Mouse (Mus musculus) lung, embryonic 15.5 days (tissue): ENCODE results near the gene Dusp27. TPM values are rescaled to one million over a fixed set of nuclear protein-coding genes. Genes with fewer than 3 reads are reported as not detected.

Experiments used
- ATAC-seq: fragments of 200-750 bp; cut with Nextera tagmentation; 2 replicates; pipeline ENCODE4 v1.8.0; 2017; ENCODE audit warnings: moderate number of reproducible peaks, borderline replicate concordance; ENCODE audit not compliant: low FRiP score, low TSS enrichment; ENCODE audit errors: extremely low read depth
- H3K27ac ChIP-seq: fragments of 300-500 bp; sonication (generic); 2 replicates; pipeline ENCODE4 v1.5.1; 2015; ENCODE audit warnings: moderate library complexity, mild to moderate bottlenecking, inconsistent platforms
- H3K27me3 ChIP-seq: fragments of 300-500 bp; sonication (generic); 2 replicates; pipeline ENCODE4 v1.6.1; 2015; ENCODE audit warnings: inconsistent platforms
- H3K36me3 ChIP-seq: fragments of 300-500 bp; sonication (generic); 2 replicates; pipeline ENCODE4 v1.6.1; 2015; ENCODE audit warnings: inconsistent platforms
- H3K4me1 ChIP-seq: fragments of 300-500 bp; sonication (generic); 2 replicates; pipeline ENCODE4 v1.6.1; 2015; ENCODE audit warnings: inconsistent platforms
- H3K4me2 ChIP-seq: fragments of 300-500 bp; sonication (generic); 2 replicates; pipeline ENCODE4 v1.6.1; 2015; ENCODE audit warnings: inconsistent platforms, mild to moderate bottlenecking, moderate library complexity
- H3K4me3 ChIP-seq: fragments of 300-500 bp; sonication (generic); 2 replicates; pipeline ENCODE4 v1.5.1; 2015; ENCODE audit warnings: mild to moderate bottlenecking, inconsistent platforms
- H3K9ac ChIP-seq: fragments of 300-500 bp; sonication (generic); 2 replicates; pipeline ENCODE4 v1.6.1; 2015; ENCODE audit warnings: inconsistent platforms
- H3K9me3 ChIP-seq: fragments of 300-500 bp; sonication (generic); 2 replicates; pipeline ENCODE4 v1.6.1; 2016; ENCODE audit warnings: inconsistent platforms
- WGBS: fragments of 180-500 bp; shearing (Covaris S2); methylation state at CpG from one replicate; pipeline ENCODE4 v1.1.7; 2015; 5-methylcytosine and 5-hydroxymethylcytosine counted together
- polyA plus RNA-seq: library from polyadenylated mRNA; unstranded; fragments of >200 nt; fragmentation: Nextera tagmentation; extraction: Ambion mirVana; gene quantifications from 2 replicates; pipeline ENCODE4 v1.2.1, GENCODE M21; 2015

Dusp27 gene
- polyA plus RNA-seq, 1 experiment from 2014 or later = 4.5 TPM

DNA sequence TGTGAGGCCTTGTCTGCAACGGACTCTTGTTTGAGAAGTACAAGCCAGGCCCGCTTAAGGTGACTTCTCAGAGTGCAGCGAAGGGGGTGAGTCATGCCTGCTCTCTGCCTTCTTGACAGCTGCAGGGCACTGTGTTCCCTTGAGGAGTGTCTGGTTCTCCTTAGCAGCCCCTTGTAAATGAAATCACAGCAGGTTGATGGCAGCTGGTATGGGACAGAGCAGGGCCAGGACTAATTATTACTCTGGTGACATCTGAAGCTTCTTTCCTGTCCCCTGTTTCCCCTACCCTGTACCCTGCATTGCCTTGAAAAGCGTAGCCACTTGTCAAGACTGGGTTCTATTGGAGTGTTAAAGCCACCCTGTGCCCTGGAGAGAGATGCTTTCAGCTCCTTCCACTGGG, 38.0 kb downstream of the Dusp27 start:
- peak; percentile 49; the same call in 1 of the 2 replicates for ATAC-seq
- no peaks in the 10 kb centered on the region for H3K9me3 ChIP-seq
- H3K27me3 ChIP-seq = no peaks in the 10 kb centered on the region
- H3K9ac ChIP-seq = no peak overlapping the region
- H3K36me3 ChIP-seq = no peaks in the 10 kb centered on the region
- WGBS = 44% methylated on average over 4 of the region's 4 CpGs
- H3K4me2 ChIP-seq = no peak overlapping the region
- H3K4me1 ChIP-seq = no peaks in the 10 kb centered on the region
- H3K27ac ChIP-seq = no peak overlapping the region
- H3K4me3 ChIP-seq = no peak overlapping the region

GRCm38 (mm10) chr1:166089337-166089736, 38.4 kb downstream of the Dusp27 start:
- no peak overlapping the region for H3K9ac ChIP-seq
- H3K36me3 ChIP-seq = no peaks in the 10 kb centered on the region

GRCm38 (mm10) chr1:166088446-166089170, 39.1 kb downstream of the Dusp27 start:
- Histone ChIP-seq H3K27me3 (no peaks in the 10 kb centered on the region), H3K36me3 (no peaks in the 10 kb centered on the region), H3K4me1 (no peaks in the 10 kb centered on the region), H3K4me2 (no peak overlapping the region), H3K4me3 (no peak overlapping the region), H3K9ac (no peak overlapping the region), H3K9me3 (no peaks in the 10 kb centered on the region), H3K27ac (no peak overlapping the region)
- no peak for ATAC-seq
- WGBS = 73% methylated on average over 19 of the region's 19 CpGs

More at GRCm38 (mm10) chr1:166089337-166089736, 38.4 kb downstream of the Dusp27 start:
- Histone ChIP-seq H3K4me1 (no peaks in the 10 kb centered on the region), H3K4me3 (no peak overlapping the region), H3K27me3 (no peaks in the 10 kb centered on the region), H3K4me2 (no peak overlapping the region), H3K9me3 (no peaks in the 10 kb centered on the region), H3K27ac (no peak overlapping the region)
- ATAC-seq = no peak
- WGBS = 56% methylated on average over 3 of the region's 3 CpGs

DNA sequence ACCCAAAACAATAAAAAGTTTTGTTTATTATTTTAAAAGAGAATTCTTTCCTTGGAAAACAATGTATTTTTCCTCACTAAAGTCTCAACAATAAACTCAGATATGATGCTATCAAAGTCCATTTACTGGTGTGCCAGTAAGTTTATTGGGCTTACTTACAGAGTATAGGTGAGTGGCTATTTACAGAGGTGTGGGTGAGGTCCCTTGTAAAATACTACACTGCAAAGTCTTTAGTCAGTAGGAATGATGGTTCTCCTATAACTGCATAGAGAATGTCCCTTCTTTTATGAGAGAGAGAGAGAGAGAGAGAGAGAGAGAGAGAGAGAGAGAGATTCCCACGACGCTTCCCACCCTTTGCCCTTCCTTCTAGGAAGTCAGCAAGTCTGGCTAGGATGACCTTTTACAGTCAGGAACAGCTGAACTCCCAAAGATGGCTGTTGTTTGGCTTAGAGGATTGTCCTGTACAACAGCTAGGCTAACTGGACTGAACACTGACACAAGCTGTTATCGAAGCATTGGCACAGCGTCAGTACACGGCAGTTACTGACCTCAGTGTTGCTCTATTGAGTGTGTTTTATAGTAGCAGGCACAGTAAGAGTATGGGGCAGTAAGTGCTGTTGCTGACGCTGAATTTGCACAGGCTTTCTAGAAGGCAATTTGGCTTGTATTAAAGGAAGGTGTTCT, 50.5 kb downstream of the Dusp27 start:
- no peaks in the 10 kb centered on the region for H3K27me3 ChIP-seq
- H3K4me2 ChIP-seq = no peak overlapping the region
- no peaks in the 10 kb centered on the region for H3K36me3 ChIP-seq
- H3K9ac ChIP-seq = no peak overlapping the region
- H3K4me1 ChIP-seq = no peaks in the 10 kb centered on the region
- no peaks in the 10 kb centered on the region for H3K9me3 ChIP-seq
- WGBS = 56% methylated on average over 6 of the region's 6 CpGs
- H3K4me3 ChIP-seq = no peak overlapping the region
- no peak for ATAC-seq
- H3K27ac ChIP-seq = no peak overlapping the region

GRCm38 (mm10) chr1:166067856-166068440, 59.8 kb downstream of the Dusp27 start:
- Histone ChIP-seq H3K4me3 (no peak overlapping the region), H3K4me1 (no peaks in the 10 kb centered on the region), H3K27ac (no peak overlapping the region), H3K36me3 (no peaks in the 10 kb centered on the region), H3K4me2 (no peak overlapping the region), H3K9me3 (no peaks in the 10 kb centered on the region), H3K9ac (no peak overlapping the region), H3K27me3 (no peaks in the 10 kb centered on the region)
- 49% methylated on average over 2 of the region's 2 CpGs for WGBS
- no peak for ATAC-seq

DNA sequence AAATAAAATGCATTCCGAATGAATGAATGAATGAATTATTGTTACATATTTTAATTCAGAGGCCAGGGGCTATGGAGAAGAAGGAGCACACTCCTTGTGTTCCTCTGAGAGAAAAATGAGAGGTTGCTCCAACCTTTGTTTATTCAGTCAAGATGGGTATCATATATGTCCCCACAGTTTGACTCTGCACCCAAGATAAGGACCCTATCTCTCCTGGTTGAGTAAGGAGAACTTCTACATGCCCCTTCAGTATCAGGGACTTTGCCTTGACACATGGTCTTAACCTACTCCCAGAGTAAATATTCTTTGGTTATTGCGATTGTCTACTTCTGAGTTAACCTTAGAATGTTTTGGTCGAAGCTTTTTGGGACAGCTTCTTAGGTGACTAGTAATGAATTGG, 63.9 kb downstream of the Dusp27 start:
- no peak for ATAC-seq
- Histone ChIP-seq H3K36me3 (no peaks in the 10 kb centered on the region), H3K27me3 (no peaks in the 10 kb centered on the region; the same call in 1 of the 2 replicates), H3K4me1 (0 out of 2 replicates have a peak, but pooled peaks cover 9% of the 10 kb centered on the region), H3K27ac (no peak overlapping the region), H3K9me3 (no peaks in the 10 kb centered on the region), H3K9ac (no peak overlapping the region), H3K4me2 (no peak overlapping the region), H3K4me3 (no peak overlapping the region)
- WGBS = 90% methylated on average over 3 of the region's 3 CpGs

- 40% methylated on average over 3 of the region's 3 CpGs for WGBS
- Histone ChIP-seq H3K4me1 (0 out of 2 replicates have a peak, but pooled peaks cover 9% of the 10 kb centered on the region), H3K27me3 (peaks cover 13% of the 10 kb centered on the region), H3K9me3 (no peaks in the 10 kb centered on the region), H3K36me3 (no peaks in the 10 kb centered on the region), H3K4me3 (no peak overlapping the region), H3K9ac (no peak overlapping the region), H3K27ac (no peak overlapping the region), H3K4me2 (no peak overlapping the region)
- no peak for ATAC-seq
Observed at GRCm38 (mm10) chr1:166061532-166061931, 66.2 kb downstream of the Dusp27 start.

DNA sequence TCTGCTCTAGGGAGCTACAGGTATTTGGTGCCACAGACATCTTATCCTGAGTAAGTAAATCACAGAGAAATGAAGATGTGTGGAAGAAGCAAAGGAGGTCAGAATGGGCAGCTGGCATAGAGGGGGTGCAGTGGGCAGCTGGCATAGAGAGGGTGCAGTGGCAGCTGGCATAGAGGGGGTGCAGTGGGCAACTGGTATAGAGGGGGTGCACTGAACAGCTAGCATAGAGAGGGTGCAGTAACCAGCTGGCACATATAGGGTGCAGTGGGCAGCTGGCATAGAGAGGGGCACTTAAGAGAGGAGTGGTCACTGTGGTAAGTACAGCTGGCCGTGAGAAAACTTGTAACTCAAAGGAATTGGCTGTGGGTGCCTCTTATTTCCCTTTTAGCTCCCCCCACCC, 67.3 kb downstream of the Dusp27 start:
- H3K4me1 ChIP-seq = 0 out of 2 replicates have a peak, but pooled peaks cover 9% of the 10 kb centered on the region
- H3K27me3 ChIP-seq = peaks cover 20% of the 10 kb centered on the region
- H3K4me3 ChIP-seq = no peak overlapping the region
- H3K4me2 ChIP-seq = no peak overlapping the region
- H3K9me3 ChIP-seq = no peaks in the 10 kb centered on the region
- WGBS = 17% methylated on average over 1 of the region's 1 CpGs
- no peaks in the 10 kb centered on the region for H3K36me3 ChIP-seq
- no peak for ATAC-seq
- H3K9ac ChIP-seq = no peak overlapping the region
- H3K27ac ChIP-seq = no peak overlapping the region

GRCm38 (mm10) chr1:166056098-166056756, 71.5 kb downstream of the Dusp27 start:
- H3K4me3 ChIP-seq = no peak overlapping the region
- peaks cover 9% of the 10 kb centered on the region; the same call in 1 of the 2 replicates for H3K4me1 ChIP-seq
- H3K4me2 ChIP-seq = no peak overlapping the region
- no peak for ATAC-seq
- no peaks in the 10 kb centered on the region for H3K36me3 ChIP-seq
- WGBS = 56% methylated on average over 9 of the region's 9 CpGs
- H3K9me3 ChIP-seq = no peaks in the 10 kb centered on the region
- peaks cover 21% of the 10 kb centered on the region for H3K27me3 ChIP-seq
- H3K9ac ChIP-seq = no peak overlapping the region
- H3K27ac ChIP-seq = no peak overlapping the region

GRCm38 (mm10) chr1:166053285-166053955, 74.3 kb downstream of the Dusp27 start:
- no peak overlapping the region for H3K9ac ChIP-seq
- no peaks in the 10 kb centered on the region for H3K9me3 ChIP-seq
- WGBS = 31% methylated on average over 10 of the region's 10 CpGs
- no peaks in the 10 kb centered on the region for H3K36me3 ChIP-seq
- no peak overlapping the region for H3K4me2 ChIP-seq
- H3K4me1 ChIP-seq = peaks cover 17% of the 10 kb centered on the region
- H3K4me3 ChIP-seq = no peak overlapping the region
- ATAC-seq = no peak
- H3K27ac ChIP-seq = no peak overlapping the region; the same call in 1 of the 2 replicates
- H3K27me3 ChIP-seq = peaks cover 19% of the 10 kb centered on the region; the same call in 1 of the 2 replicates
